Mouse (Mus musculus) E14TG2a.4 (cell line): ENCODE measurements around the gene Mbd6.
A peak's percentile ranks its signal among the peaks of the same experiment; 100 is the strongest.

Experiments used
- CTCF ChIP-seq: conservative IDR thresholded peaks from 2 replicates; pipeline ENCODE4 v1.5.1; 2014; ENCODE audit warnings: low read length
- NANOG ChIP-seq: IDR thresholded peaks from 2 replicates; pipeline ENCODE4 v1.6.1; 2014; ENCODE audit warnings: borderline replicate concordance, low read length, mixed read lengths

- peak; percentile 32; the same call in 1 of the 2 replicates for TF ChIP-seq CTCF
- TF ChIP-seq NANOG, result no peak
Measured at GRCm38 (mm10) chr10:127333152-127333551, 44.3 kb upstream of the Mbd6 start.
